Mouse (Mus musculus) retina, postnatal 1 day (tissue): ENCODE measurements at regions not wholly inside any gene's neighbourhood (a gene's known extent, or its start where the extent isn't known, plus 50 kb on each side); places are given as distances from the start of the nearest gene placed in this dataset.

Experiments used
- DNase-seq: peaks from one replicate; pipeline ENCODE4 v3.0.0-alpha.2; 2012

- no peak for DNase-seq
Measured at GRCm38 (mm10) chr7:73151586-73152467, 223.5 kb upstream of the Rgma start.

DNA sequence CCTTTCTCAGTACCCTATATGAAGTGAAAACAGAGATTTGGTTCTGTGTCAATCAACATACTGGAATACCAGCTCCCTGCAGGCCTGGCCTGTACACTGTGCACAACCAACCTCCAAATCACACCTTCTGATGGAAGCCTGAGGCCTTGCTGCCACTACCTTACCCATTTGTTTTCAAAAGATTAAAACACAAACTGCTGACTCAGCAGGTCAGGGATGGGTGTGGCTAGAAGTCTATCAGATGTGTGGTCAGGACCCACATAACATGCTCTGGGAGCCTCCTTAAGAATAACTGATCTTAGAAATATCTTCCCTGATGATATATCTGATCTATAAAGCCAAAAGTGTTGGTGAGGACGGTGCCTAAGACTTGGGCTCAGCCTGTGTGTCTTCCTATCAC, 221.6 kb upstream of the Rgma start:
- DNase-seq, result no peak

- no peak for DNase-seq
Measured at GRCm38 (mm10) chr7:73158833-73159232, 216.5 kb upstream of the Rgma start.

DNA sequence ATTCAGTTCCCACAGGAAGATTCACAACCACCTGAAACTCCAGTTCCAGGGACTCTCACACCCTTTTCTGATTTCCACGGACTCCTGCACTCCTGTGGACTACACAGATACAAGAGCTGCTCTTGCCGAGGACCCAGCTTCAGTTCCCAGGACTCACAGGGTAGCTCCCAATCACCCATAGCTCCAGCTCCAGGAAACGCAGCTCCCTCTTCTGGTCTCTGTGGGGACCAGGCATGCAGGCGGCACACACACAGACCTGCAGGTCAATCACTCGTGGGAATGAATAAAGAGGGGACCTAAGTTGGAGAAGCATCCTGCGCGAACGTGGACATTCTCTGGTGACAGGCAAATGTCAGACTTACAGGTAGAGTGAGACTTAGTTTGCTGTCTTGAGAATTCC, 214.3 kb upstream of the Rgma start:
- no peak for DNase-seq

DNA sequence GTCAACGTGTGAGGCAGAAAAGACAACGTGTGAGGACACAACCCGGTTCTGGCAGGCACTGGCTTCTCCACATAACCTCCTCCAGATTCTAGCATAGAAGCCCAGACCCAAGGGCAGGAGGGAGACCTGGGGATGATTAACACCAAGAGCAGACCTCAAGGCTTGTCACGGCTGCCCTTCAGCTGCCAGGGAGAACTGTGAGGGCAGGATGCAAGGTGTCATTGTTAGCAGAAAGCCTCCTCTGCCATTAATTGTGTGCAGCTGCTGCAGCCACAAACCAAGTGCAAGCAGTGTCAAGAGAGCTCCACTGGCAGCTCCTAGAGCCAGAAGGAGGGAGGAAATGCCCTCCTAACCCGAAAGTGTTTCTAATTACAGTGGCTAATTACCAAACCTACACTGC, 211.6 kb upstream of the Rgma start:
- no peak for DNase-seq

DNA sequence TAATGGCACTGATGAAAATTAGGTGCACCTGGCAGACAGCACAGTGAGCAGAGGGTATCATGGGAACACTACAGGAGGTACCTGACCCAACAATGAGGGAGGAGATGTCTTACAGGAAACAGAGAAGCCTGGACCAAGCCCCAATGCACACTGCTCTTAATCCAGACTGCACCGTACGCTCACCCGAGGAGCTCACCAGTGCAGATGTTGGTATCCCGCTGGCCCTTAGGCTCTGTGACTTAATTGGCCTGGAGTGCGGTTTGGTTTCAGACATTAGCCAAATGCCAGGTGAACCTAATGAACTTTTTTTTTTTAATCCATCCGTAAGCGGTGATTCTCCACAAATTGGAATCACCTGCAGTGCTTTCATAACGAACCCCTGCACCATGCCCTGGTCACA, 209.8 kb upstream of the Rgma start:
- DNase-seq, result no peak

DNA sequence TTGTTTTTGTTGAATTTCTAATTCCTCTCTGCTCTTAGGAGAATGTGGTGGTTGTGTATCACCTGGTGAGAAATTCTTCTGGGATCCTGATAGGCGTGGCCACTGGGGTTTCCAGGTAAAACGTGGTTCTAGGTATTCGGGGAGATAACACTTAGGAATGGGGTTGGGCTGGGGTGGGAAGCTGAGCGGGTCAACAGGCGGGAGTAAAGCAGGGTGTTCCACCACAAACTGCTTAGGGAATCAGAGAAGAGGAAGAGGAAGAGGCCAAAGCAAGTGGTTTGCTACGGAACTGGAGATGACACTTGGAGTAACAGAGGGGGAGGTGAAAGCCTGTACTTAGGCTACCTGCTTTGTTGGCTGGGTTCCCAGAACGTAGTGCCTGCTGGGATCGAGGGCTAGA, 205.9 kb upstream of the Rgma start:
- DNase-seq, result no peak

- no peak for DNase-seq
Measured at GRCm38 (mm10) chr7:73172615-73173014, 202.7 kb upstream of the Rgma start.

DNA sequence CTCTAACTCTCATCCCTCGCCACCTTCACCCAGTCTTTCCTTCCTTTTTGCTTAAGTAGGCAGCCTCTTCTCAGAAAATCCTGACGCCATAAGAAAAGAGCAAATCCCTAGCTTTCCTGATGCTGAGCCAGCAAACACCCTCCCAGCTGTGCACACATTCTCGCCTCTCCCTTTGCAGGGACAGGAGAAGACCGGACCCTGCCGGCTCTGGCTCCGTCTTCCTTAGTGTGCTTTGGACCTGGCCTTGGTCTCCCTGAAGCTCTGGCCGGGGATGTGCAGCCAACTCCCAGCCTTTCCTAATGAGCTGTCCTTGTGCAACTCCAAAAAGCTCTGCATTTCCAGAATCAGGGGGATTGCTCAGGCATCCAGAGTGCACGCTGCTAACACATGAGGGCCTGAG, 191.5 kb upstream of the Rgma start:
- no peak for DNase-seq

DNA sequence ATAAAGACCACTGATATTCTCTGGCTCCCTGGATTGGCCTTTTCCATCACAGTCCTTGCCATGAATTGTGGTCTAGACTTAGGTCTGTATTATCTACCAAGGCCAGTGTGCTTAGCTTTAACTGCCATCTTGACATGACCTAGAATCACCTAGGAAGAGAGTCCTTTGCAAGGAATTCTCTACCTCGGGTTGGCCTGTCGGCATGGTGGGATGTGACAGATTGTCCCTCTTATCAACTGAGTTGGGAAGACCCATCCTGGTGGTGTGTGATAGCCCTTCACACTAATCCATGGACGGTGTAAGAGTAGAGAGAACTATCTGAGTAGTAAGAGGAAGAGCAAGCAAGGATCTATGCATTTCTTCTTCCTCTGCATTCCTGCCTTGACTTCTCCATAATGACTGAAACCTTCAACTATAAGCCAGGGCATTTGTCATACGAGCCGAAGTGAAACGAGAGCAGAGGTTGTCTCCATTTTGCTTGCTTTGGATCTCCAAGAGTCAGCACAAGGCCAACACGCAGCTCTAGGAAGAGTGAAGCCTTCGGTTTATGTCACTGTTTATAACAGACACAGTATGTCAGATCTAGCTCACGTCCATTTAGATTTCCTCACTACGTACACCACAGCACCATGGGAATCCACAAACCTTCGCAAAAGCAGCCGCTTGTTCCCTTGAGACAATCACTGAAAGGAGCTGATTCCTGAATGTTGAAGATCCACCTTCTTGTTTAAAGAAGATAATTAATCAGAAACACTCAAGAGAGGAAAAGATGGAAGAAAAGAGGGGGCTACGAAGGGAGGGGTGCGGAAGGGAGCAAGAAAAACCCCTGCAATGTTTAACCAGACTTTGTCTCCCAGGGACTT, 190.9 kb upstream of the Rgma start:
- DNase-seq, result no peak

DNA sequence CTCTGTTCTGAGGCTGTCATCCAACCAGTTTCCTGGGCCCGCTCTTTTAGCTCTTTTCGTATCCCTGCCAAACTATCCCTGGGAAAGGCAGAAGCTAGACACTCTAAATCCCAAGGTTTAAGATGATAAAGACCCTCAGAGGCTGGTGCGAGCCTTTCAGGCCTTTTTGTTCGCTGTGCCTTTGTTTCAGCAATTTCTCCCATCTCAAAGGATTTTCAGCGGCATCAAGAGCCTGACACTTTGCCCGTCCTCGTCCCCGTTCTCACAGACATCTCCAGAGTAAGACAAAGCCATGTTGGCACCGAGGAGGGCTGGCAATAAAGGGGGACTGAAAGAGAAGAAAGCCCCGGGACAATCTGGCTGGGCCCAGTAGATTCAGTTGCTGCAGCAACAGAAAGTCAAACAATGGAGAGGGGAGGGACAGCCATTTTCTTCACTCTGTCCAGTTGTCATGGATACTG, 190.2 kb upstream of the Rgma start:
- DNase-seq, result no peak

DNA sequence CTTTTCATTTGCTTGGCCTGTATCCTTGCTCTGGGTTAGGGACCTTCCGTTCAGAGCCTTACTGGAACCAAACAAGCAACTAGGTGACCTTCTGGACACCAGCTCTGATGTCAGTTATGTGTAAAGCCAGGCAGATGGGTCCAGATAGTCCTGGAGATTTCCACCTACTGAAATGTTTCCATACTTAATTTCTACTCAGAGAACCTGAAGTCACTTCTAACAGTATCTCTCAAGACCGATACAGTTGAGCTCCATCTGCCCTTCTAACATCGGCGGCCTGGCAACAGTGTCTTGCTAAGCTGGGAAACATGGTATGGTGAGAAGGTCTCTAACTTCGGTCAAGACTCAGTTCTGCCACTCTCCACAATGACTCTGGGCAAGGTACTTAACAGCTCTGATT, 189.7 kb upstream of the Rgma start:
- DNase-seq, result no peak

DNA sequence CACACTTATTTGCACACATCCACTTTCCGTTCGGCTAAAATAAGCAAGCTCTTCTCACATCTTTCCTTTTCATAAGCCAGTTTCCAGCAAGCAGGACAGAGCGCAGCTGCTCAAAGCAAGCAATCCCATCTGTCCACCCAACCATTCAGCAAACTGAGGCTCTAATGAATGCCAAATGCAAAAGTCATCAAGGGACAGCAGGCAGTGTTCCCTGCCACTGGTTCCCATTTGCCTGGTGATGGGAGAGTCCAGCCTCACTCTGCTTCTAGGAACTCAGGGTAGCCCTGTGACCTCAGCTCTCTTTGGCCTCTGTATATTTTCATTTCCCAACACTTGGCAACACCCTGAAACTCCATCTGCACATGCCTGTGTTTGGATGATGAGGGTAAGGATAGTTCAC, 188.8 kb upstream of the Rgma start:
- DNase-seq, result no peak

- DNase-seq, result peak; percentile 64
Measured at GRCm38 (mm10) chr7:73191388-73192278, 183.7 kb upstream of the Rgma start.

GRCm38 (mm10) chr7:73192839-73193238, 182.5 kb upstream of the Rgma start:
- no peak for DNase-seq

GRCm38 (mm10) chr7:73195306-73195705, 180.0 kb upstream of the Rgma start:
- DNase-seq, result no peak

GRCm38 (mm10) chr7:73196851-73197531, 178.3 kb upstream of the Rgma start:
- peak; percentile 88 for DNase-seq

- DNase-seq, result no peak
Measured at GRCm38 (mm10) chr7:73198069-73198468, 177.2 kb upstream of the Rgma start.

DNA sequence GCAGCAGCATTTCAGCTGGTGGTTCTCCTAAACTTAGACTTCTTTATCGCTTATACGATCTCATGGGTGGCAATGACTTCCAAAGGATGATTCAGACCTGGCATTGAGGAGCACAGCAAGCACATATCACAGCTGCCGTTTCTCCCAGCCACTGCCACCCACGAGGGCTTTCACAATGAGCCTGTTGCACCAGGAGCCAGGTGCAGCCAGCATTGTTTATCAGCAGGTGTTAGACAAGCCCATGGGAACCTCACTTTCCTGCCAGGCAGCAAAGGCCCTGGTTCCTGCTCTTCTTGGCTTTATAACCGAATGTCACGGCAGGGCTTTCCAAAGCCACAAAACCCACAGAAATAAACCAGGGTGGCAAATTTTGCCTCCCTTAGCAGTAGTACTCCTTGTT, 175.3 kb upstream of the Rgma start:
- no peak for DNase-seq

GRCm38 (mm10) chr7:73201330-73201729, 174.0 kb upstream of the Rgma start:
- DNase-seq, result no peak

- DNase-seq, result no peak
Measured at GRCm38 (mm10) chr7:73206922-73207811, 168.1 kb upstream of the Rgma start.
